Mouse (Mus musculus): ENCODE results near the gene Dysf.

DNA sequence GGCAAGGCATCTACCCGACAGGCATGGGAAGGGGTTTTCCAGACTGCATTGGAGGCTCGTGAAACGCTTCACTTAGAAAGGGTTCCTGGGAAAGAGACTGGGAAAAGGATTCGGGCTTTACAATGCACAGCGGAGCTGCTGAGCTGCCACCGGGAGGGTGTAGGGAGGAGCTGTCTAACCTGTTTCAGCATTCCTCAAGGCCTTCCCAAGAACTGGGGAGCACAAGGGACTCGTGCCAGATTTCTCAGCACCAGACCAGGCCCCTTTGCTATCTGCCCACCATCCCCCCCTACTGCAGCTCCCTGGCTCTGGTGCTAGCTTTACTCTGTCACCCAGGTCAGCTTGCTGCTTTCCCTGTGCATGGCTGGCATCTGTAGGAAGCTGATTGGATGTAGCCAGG, 124.7 kb downstream of the Dysf start:
- TF ChIP-seq EP300 (IDR thresholded peaks at IDR 0.05; ENCODE audit: insufficient read depth, low read depth, low read length) (no peak), CTCF (IDR thresholded peaks at IDR 0.05) (no peak), POLR2A (IDR thresholded peaks at IDR 0.05; ENCODE audit: insufficient read depth, low read depth, low read length) (no peak)

Measured in heart, adult 2 months (tissue).